ENCODE assay signal across 25 mouse cellular contexts in the genomic region with DNA sequence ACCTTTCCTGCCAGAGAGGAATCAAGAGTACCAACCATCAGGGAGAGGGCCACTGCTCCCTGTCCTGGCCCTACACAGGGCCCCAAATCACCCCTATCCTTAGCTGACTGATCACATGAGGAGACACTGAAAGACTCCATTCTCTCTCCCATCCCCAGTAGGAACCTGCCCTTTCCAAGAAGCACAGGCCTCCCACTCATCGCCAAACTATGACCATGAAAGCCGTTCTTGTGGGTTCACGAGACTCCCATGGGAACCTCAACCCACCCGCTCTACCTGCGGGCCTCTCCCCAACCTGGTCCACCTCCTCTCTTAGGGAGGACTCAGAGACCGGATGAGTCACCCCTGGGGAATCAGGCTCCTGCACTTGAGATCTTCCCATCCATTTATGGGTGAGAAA. TPM values are rescaled to one million over a fixed set of nuclear protein-coding genes. Genes with fewer than 3 reads are reported as not detected.
"Had no signal": no experiment of that assay in that cellular context is flagged by ENCODE, and none has a peak within 500 bp of the region (broad histone marks: within the 10 kb centered on the region; RNA-seq: fewer than 3 reads in every experiment).

No protein-coding gene starts in this region.

- H3K4me2 ChIP-seq: lung, embryonic 14.5 days; neural tube, embryonic 13.5 days; neural tube, embryonic 15.5 days had no signal

- H3K4me3 ChIP-seq: midbrain, embryonic 10.5 days; myocyte; neural tube, embryonic 13.5 days; neural tube, embryonic 15.5 days had no signal

- H3K27me3 ChIP-seq: neural tube, embryonic 13.5 days; neural tube, embryonic 15.5 days had no signal

- H3K36me3 ChIP-seq: midbrain, embryonic 10.5 days; neural tube, embryonic 13.5 days; neural tube, embryonic 15.5 days had no signal

- H3K4me1 ChIP-seq: neural tube, embryonic 13.5 days; neural tube, embryonic 15.5 days had no signal

- ATAC-seq: midbrain, embryonic 16.5 days had no signal

- H3K27ac ChIP-seq: midbrain, embryonic 10.5 days; neural tube, embryonic 13.5 days; neural tube, embryonic 15.5 days had no signal

- H3K9me3 ChIP-seq: midbrain, embryonic 10.5 days; neural tube, embryonic 13.5 days; neural tube, embryonic 15.5 days had no signal

- DNase-seq: lung, adult 18-20 months; lung, embryonic 14.5 days; lung, postnatal 10 days; lung, postnatal 4 days; midbrain, embryonic 14.5 days; retina, postnatal 1 day; right cerebral cortex, adult 18-20 months; right cerebral cortex, postnatal 25 days; right cerebral cortex, postnatal 4 days; spleen, adult 18-20 months; thymus, adult 18-20 months; thymus, postnatal 14 days; thymus, postnatal 36 days had no signal

- H3K9ac ChIP-seq: lung, embryonic 14.5 days; neural tube, embryonic 13.5 days; neural tube, embryonic 15.5 days had no signal

RNA-seq across cellular contexts. Expression of gene Krt17, which starts 5.3 kb away (rescaled TPM):
- total RNA-seq: megakaryocyte, adult 5-6 weeks; megakaryocyte-erythroid progenitor cell, adult 5-6 weeks had no signal
- polyA plus RNA-seq: midbrain, embryonic 14.5 days; myocyte had no signal

RNA-seq across cellular contexts. Expression of gene Krt16, which starts 6.8 kb away (rescaled TPM):
- total RNA-seq: megakaryocyte, adult 5-6 weeks; megakaryocyte-erythroid progenitor cell, adult 5-6 weeks had no signal
- polyA plus RNA-seq: lung, embryonic 14.5 days; lung, embryonic 16.5 days; midbrain, embryonic 10.5 days; midbrain, embryonic 14.5 days; midbrain, embryonic 16.5 days; neural tube, embryonic 11.5 days; neural tube, embryonic 13.5 days; neural tube, embryonic 15.5 days; small intestine, adult 2 months had no signal

RNA-seq across cellular contexts. Expression of gene Krt42, which starts 14.2 kb away (rescaled TPM):
- total RNA-seq: megakaryocyte, adult 5-6 weeks; megakaryocyte-erythroid progenitor cell, adult 5-6 weeks had no signal
- polyA plus RNA-seq: lung, embryonic 14.5 days; lung, embryonic 16.5 days; midbrain, embryonic 10.5 days; midbrain, embryonic 14.5 days; midbrain, embryonic 16.5 days; myocyte; neural tube, embryonic 11.5 days; neural tube, embryonic 13.5 days; neural tube, embryonic 15.5 days; small intestine, adult 2 months; stomach, embryonic 14.5 days; stomach, embryonic 16.5 days had no signal

RNA-seq across cellular contexts. Expression of gene Krt14, which starts 48.2 kb away (rescaled TPM):
- total RNA-seq: megakaryocyte, adult 5-6 weeks; megakaryocyte-erythroid progenitor cell, adult 5-6 weeks had no signal
- polyA plus RNA-seq: lung, embryonic 14.5 days; midbrain, embryonic 14.5 days; small intestine, adult 2 months had no signal
